Comparison of ENCODE assay signal across 7 mouse cellular contexts in the genomic region with DNA sequence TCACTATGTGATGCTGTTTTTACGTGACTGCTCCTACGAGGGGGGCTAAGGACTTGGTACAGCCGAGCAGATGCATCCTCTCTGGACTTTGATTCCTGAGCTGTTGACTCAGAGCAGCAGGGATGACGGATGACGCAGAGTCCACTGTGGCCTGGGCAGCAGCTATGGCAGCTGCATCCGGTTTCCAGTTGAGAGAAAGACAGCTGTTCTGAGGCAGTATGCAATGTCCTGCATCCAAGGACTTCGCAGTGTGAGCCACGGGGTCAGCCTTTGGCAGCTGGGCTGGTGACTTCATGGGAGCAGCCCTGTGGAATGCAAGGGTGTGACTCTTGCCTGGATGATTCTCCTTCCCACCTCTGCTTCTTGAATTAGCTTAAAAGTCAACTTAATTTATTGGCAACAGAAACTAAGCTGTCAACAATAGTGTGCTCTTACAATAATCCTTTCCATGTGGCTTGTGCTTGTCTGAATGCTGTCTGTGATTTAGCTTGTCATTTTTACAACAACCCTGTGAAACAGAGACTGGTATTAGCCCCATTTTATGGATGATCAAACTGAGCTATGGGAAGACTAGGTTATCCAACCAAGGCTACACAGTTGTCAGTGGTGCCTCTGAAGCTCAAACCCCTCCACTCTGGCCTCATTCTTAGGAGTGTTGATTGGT. TPM values are rescaled to one million over a fixed set of nuclear protein-coding genes. Genes with fewer than 3 reads are reported as not detected.
DNase-seq lines count a peak whose midpoint lies in the region.

No protein-coding gene starts in this region.

- peak; percentile 87 for DNase-seq in adrenal gland, adult 2 months
- peak; percentile 34 for DNase-seq in embryo, embryonic 11.5 days (ENCODE audit: low read depth, low spot score)
- DNase-seq in heart, postnatal 10 days = peak; percentile 86 to 88
- DNase-seq in kidney, postnatal 4 days = peak; percentile 71 to 84
- DNase-seq in neural tube, embryonic 10.5 days (ENCODE audit: extremely low spot score, low spot score) = peak; percentile 59
- DNase-seq in cerebellum, adult 11 months = no peak
- DNase-seq in layer of hippocampus, adult 11-12 months (ENCODE audit: low spot score) = no peak

- intact Hi-C loops in heart, postnatal 10 days (cut with DNase I) = loop anchor here (1.0 to 10.0 kb wide), 4 partner anchors 26 to 230 kb away; no protein-coding TSS in a partner anchor

RNA-seq across cellular contexts. Expression of gene Gsap, which starts 41.4 kb away (rescaled TPM):
- total RNA-seq in adrenal gland, adult 2 months (2021) = 1 to 10 TPM; 3.9 to 5.9 TPM
- 0.48 and 0.62 TPM in 2 replicates for polyA plus RNA-seq in adrenal gland, adult 2 months (2012; rRNA removed)
- total RNA-seq in heart, postnatal 10 days (2021) = 1 to 10 TPM; 4.5 to 5.9 TPM

Comparison
In these comparisons a context has a peak if more than half of its experiments do, and no peak if none do; other contexts are left out.
1. DNase-seq: peak in adrenal gland, adult 2 months (single experiment), embryo, embryonic 11.5 days (single experiment), heart, postnatal 10 days (2 of 2), kidney, postnatal 4 days (2 of 2) and neural tube, embryonic 10.5 days (single experiment); none in cerebellum, adult 11 months (single experiment) and layer of hippocampus, adult 11-12 months (single experiment).